Mouse (Mus musculus): ENCODE data around the gene Akr1b10. TPM values are rescaled to one million over a fixed set of nuclear protein-coding genes. Genes with fewer than 3 reads are reported as not detected.
"Not testable (repeated sequence)": the region's sequence is repeated elsewhere in the genome, so short reads cannot be mapped to it uniquely, and the experiment has no call there.

The Akr1b10 gene
- polyA plus RNA-seq, 1 experiment from 2014 or later = 13.1 TPM

DNA sequence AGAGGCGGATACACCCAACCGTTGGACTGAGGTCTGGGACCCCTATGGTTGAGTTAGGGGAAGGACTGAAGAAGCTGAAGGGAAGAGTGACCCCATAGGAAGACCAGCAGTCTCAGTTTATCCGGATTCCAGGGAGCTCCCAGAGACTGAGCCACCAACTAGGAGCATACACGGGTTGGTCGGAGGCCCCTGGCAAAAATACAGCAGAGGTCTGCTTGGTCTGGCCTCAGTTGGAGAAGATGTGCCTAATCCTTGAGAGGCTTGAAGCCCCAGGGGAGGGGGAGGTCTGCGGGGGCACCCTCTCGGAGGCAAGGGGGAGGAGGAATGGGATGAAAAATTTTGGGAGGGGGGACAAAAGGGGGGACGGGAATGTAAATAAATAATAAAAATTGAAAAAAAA is 617 bp upstream of the Akr1b10 start:
- 50% methylated on average over 8 of the region's 8 CpGs for WGBS
- H3K36me3 ChIP-seq = no peaks in the 10 kb centered on the region
- H3K4me2 ChIP-seq (replicated peaks) = 0 out of 2 replicates have a peak overlapping the region, but pooled peaks have one; percentile 72
- H3K27ac ChIP-seq = no peak overlapping the region
- H3K9me3 ChIP-seq (replicated peaks) = no peaks in the 10 kb centered on the region
- H3K4me1 ChIP-seq = peaks cover 10% of the 10 kb centered on the region; the same call in 1 of the 2 replicates
- H3K4me3 ChIP-seq = no peak overlapping the region
- no peak overlapping the region for H3K9ac ChIP-seq
- no peak; the same call in 1 of the 2 replicates for ATAC-seq (ENCODE audit: low FRiP score)
- H3K27me3 ChIP-seq = no peaks in the 10 kb centered on the region

- Histone ChIP-seq H3K9ac (no peak overlapping the region), H3K27ac (no peak overlapping the region), H3K4me3 (peak overlapping the region; percentile 45), H3K36me3 (no peaks in the 10 kb centered on the region), H3K9me3 (replicated peaks) (no peaks in the 10 kb centered on the region), H3K4me1 (peaks cover 10% of the 10 kb centered on the region; the same call in 1 of the 2 replicates), H3K4me2 (replicated peaks) (peak overlapping the region; percentile 72), H3K27me3 (no peaks in the 10 kb centered on the region)
- 1% methylated on average over 13 of the region's 13 CpGs for WGBS
- no peak for ATAC-seq (ENCODE audit: low FRiP score)
Observed at GRCm38 (mm10) chr6:34384701-34385370, 818 bp downstream of the Akr1b10 start.

- Histone ChIP-seq H3K4me3 (no peak overlapping the region), H3K4me1 (peaks cover 10% of the 10 kb centered on the region; the same call in 1 of the 2 replicates), H3K36me3 (peaks cover 10% of the 10 kb centered on the region; the same call in 1 of the 2 replicates), H3K4me2 (replicated peaks) (no peak overlapping the region), H3K27ac (no peak overlapping the region), H3K27me3 (no peaks in the 10 kb centered on the region), H3K9me3 (replicated peaks) (no peaks in the 10 kb centered on the region), H3K9ac (no peak overlapping the region)
- no peak for ATAC-seq (ENCODE audit: low FRiP score)
- WGBS = 93% methylated on average over 4 of the region's 4 CpGs
Observed at GRCm38 (mm10) chr6:34388420-34389156, 4.6 kb downstream of the Akr1b10 start.

DNA sequence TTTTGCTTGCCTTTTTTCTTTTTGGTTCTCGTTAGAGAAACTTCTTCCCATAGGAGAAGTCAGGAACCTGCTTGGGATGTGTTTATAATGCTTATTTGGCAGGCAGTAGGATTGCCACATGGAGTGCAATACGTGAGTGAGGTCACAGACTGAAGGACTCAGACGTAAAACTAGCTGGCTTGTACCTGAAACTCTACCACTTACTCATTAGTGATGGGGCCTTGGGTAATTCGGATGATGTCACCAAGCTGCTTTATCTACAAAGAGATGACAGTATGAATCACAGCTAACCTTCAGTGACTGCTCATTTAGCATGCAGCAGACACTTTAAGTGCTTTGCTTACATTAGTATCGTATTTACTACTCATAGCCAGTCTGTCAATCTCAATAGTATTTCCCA is 11.9 kb downstream of the Akr1b10 start:
- Histone ChIP-seq H3K4me1 (no peaks in the 10 kb centered on the region), H3K36me3 (peaks cover 11% of the 10 kb centered on the region; the same call in 1 of the 2 replicates), H3K27me3 (no peaks in the 10 kb centered on the region), H3K4me3 (no peak overlapping the region), H3K4me2 (replicated peaks) (no peak overlapping the region), H3K9ac (no peak overlapping the region), H3K9me3 (replicated peaks) (no peaks in the 10 kb centered on the region), H3K27ac (no peak overlapping the region)
- no peak for ATAC-seq (ENCODE audit: low FRiP score)
- 88% methylated on average over 5 of the region's 5 CpGs for WGBS

DNA sequence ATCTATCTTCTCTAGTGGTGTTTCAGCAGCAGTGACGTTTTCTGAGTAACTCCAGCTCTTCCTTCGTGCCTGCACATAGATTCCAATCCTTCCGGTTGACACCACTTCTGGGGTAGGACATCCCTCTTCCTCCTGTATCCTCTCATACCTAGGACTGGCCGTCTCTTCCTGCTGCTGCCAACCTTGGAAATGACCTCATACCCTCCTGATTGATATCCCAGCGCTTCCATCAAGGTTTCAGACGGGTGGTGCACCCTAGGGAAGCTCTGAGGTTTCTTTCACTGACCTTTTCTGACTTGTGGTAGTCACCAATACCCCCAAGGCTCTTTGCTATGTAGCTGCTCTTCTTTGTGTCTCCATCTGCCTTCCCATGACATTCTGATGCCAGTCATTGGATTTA is 14.4 kb downstream of the Akr1b10 start:
- H3K4me3 ChIP-seq = no peak overlapping the region
- H3K9ac ChIP-seq = no peak overlapping the region
- ATAC-seq (ENCODE audit: low FRiP score) = no peak
- no peaks in the 10 kb centered on the region for H3K9me3 ChIP-seq (replicated peaks)
- no peak overlapping the region for H3K27ac ChIP-seq
- H3K4me2 ChIP-seq (replicated peaks) = no peak overlapping the region
- 86% methylated on average over 6 of the region's 6 CpGs for WGBS
- H3K27me3 ChIP-seq = no peaks in the 10 kb centered on the region
- H3K36me3 ChIP-seq = 0 out of 2 replicates have a peak, but pooled peaks cover 4% of the 10 kb centered on the region
- H3K4me1 ChIP-seq = no peaks in the 10 kb centered on the region

GRCm38 (mm10) chr6:34399606-34400220 is 15.7 kb downstream of the Akr1b10 start:
- no peaks in the 10 kb centered on the region for H3K4me1 ChIP-seq
- WGBS = 85% methylated on average over 13 of the region's 13 CpGs
- no peak overlapping the region for H3K9ac ChIP-seq
- no peak overlapping the region for H3K27ac ChIP-seq
- no peaks in the 10 kb centered on the region for H3K9me3 ChIP-seq (replicated peaks)
- H3K27me3 ChIP-seq = no peaks in the 10 kb centered on the region
- no peaks in the 10 kb centered on the region for H3K36me3 ChIP-seq
- no peak overlapping the region for H3K4me3 ChIP-seq
- ATAC-seq (ENCODE audit: low FRiP score) = no peak
- no peak overlapping the region for H3K4me2 ChIP-seq (replicated peaks)

DNA sequence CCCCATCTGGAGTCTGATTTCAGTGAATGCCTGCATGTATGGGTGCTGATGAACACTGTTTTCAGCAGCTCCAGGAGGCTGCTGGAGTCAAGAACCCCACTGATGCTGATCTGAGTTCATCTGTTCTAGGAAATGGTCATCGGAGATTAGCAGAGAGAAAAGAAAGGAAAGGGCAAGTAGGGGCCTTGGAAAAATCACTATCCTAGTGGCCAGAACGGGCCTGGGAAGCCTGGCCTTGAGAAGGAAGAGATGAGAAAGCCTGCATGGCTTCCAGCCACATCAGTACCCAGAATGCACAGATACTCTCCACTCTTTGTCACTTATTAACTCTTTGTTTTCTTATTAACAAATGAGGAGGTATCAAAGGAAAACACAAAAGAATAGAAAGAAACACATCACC is 16.7 kb downstream of the Akr1b10 start:
- Histone ChIP-seq H3K4me2 (replicated peaks) (no peak overlapping the region), H3K27ac (no peak overlapping the region), H3K9me3 (replicated peaks) (no peaks in the 10 kb centered on the region), H3K36me3 (no peaks in the 10 kb centered on the region), H3K4me1 (no peaks in the 10 kb centered on the region), H3K9ac (no peak overlapping the region), H3K27me3 (no peaks in the 10 kb centered on the region), H3K4me3 (no peak overlapping the region)
- WGBS = 86% methylated on average over 2 of the region's 2 CpGs
- no peak for ATAC-seq (ENCODE audit: low FRiP score)

DNA sequence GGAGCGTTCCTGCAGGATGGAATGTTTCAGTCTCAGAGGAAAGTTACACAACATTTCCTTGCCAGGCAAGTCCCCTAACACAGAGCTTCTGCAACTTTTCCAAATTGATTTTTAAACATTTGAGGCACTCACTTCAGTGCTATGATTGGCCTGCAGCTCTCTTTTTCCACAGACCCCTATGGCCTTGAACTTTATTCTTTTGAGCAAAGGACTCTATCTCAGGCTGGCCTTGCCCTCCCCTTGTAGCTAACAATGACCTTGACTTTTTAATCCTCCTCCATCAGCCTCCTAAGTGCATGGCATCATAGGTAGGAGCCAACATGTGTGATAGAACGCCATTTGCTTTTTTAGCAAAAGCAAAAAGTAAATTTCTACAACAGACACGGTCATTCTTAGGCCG is 22.7 kb downstream of the Akr1b10 start:
- ATAC-seq (ENCODE audit: low FRiP score) = no peak
- H3K4me2 ChIP-seq (replicated peaks) = no peak overlapping the region
- WGBS = 90% methylated on average over 4 of the region's 4 CpGs

GRCm38 (mm10) chr6:34407403-34407802 is 23.4 kb downstream of the Akr1b10 start:
- no peaks in the 10 kb centered on the region for H3K9me3 ChIP-seq (replicated peaks)
- no peak overlapping the region for H3K9ac ChIP-seq
- H3K27ac ChIP-seq = no peak overlapping the region
- no peaks in the 10 kb centered on the region for H3K4me1 ChIP-seq
- H3K36me3 ChIP-seq = no peaks in the 10 kb centered on the region
- H3K27me3 ChIP-seq = no peaks in the 10 kb centered on the region
- ATAC-seq (ENCODE audit: low FRiP score) = no peak
- 87% methylated on average over 10 of the region's 10 CpGs for WGBS
- H3K4me3 ChIP-seq = no peak overlapping the region
- H3K4me2 ChIP-seq (replicated peaks) = no peak overlapping the region

More for the DNA sequence above, 22.7 kb downstream of the Akr1b10 start:
- H3K27me3 ChIP-seq = no peaks in the 10 kb centered on the region
- no peak overlapping the region for H3K27ac ChIP-seq
- H3K9me3 ChIP-seq (replicated peaks) = no peaks in the 10 kb centered on the region
- no peaks in the 10 kb centered on the region for H3K36me3 ChIP-seq
- no peaks in the 10 kb centered on the region for H3K4me1 ChIP-seq
- H3K4me3 ChIP-seq = no peak overlapping the region
- no peak overlapping the region for H3K9ac ChIP-seq

- 86% methylated on average over 6 of the region's 6 CpGs for WGBS
- Histone ChIP-seq H3K27ac (no peak within 1 kb of the TSS), H3K9ac (no peak within 1 kb of the TSS), H3K4me1 (no peaks in the 10 kb centered on the region), H3K36me3 (no peaks in the 10 kb centered on the region), H3K4me2 (replicated peaks) (no peak within 1 kb of the TSS), H3K9me3 (replicated peaks) (no peaks in the 10 kb centered on the region), H3K27me3 (no peaks in the 10 kb centered on the region), H3K4me3 (no peak within 1 kb of the TSS)
- no peak for ATAC-seq (ENCODE audit: low FRiP score)
Observed at GRCm38 (mm10) chr6:34412023-34412422, 28.0 kb downstream of the Akr1b10 start, which contains the start of gene Akr1b7. Gene Akr1b7 (plus strand): TSS chr6:34412334.

DNA sequence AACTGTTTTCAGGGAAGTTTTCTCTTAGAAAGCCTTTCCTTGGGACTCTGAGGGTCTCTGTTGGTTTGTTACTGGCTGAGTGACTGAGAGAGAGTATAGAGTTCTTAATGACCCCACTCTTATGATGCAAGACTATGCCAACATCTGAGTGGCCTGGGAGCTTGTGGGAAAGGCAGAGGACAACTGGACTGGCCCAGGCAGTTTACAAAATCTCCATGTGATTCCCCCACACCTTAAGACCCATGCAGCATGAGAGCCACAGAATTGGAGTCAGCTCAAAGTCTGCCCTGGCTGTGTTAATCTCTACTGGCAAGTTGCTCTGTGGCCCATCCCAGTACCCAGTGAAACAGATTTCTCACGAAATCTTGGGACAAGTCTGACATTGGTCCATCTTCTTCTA is 28.7 kb downstream of the Akr1b10 start:
- no peak for ATAC-seq (ENCODE audit: low FRiP score)
- H3K4me1 ChIP-seq = no peaks in the 10 kb centered on the region
- H3K9me3 ChIP-seq (replicated peaks) = no peaks in the 10 kb centered on the region
- H3K4me3 ChIP-seq = no peak overlapping the region
- no peaks in the 10 kb centered on the region for H3K27me3 ChIP-seq
- no peaks in the 10 kb centered on the region for H3K36me3 ChIP-seq
- H3K4me2 ChIP-seq (replicated peaks) = no peak overlapping the region
- H3K27ac ChIP-seq = no peak overlapping the region
- WGBS = 67% methylated on average over 1 of the region's 1 CpGs
- H3K9ac ChIP-seq = no peak overlapping the region

DNA sequence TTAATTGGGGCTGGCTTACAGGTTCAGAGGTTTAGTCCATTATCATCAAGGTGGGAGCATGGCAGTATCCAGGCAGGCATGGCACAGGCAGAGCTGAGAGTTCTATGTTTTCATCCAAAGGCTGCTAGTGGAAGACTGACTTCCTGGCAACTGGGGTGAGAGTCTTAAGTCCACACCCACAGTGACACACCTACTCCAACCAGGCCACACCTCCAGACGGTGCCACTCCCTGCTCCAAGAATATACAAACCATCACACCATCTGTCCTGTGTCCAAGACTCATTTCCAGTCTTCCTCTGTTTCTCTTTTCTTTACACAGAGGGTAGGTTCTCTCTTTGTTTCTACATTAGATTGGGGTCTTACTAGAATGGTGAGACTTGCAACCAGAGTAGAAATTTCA is 29.4 kb downstream of the Akr1b10 start:
- WGBS = 60% methylated on average over 1 of the region's 1 CpGs
- H3K4me3 ChIP-seq; H3K4me2 ChIP-seq (replicated peaks); H3K27ac ChIP-seq; H3K36me3 ChIP-seq; H3K4me1 ChIP-seq; ATAC-seq (ENCODE audit: low FRiP score); H3K9ac ChIP-seq; H3K9me3 ChIP-seq (replicated peaks); H3K27me3 ChIP-seq: not testable (repeated sequence)

All from hindbrain, embryonic 12.5 days (tissue).